Mouse (Mus musculus): ENCODE results near the gene Ski. TPM values are rescaled to one million over a fixed set of nuclear protein-coding genes. Genes with fewer than 3 reads are reported as not detected.

The Ski gene
- polyA plus RNA-seq, 1 experiment from 2014 or later: 14.6 TPM

DNA sequence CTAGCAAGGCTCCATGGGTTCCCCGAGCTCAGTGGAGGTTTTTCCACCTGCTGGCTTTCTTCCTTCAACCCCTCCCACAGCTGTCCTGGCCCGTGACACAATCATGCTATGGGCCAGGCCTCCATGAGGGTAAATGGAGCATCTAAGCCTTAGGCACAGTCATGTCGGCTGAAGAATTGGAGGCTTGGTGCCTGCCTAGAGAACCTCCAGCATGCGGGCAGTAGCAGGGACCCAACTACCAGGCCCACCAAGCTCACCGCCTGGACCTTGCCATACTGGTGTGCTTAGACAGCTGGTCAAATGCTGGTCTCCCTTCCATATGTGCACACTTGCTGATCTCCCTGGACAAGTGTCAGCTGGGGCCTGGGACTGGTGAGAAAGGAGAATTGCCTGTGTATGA is 3.5 kb upstream of the Ski start:
- H3K36me3 ChIP-seq (ENCODE audit: control insufficient read depth, insufficient read depth, low read length): no peaks in the 10 kb centered on the region
- no peaks in the 10 kb centered on the region for H3K27me3 ChIP-seq (ENCODE audit: control insufficient read depth, insufficient read depth, low read length)
- no peak overlapping the region for H3K27ac ChIP-seq (ENCODE audit: low read depth, low read length)
- no peaks in the 10 kb centered on the region for H3K9me3 ChIP-seq (replicated peaks; ENCODE audit: control insufficient read depth, low read length)
- ATAC-seq (replicated peaks; ENCODE audit: insufficient number of reproducible peaks, low FRiP score, low TSS enrichment): no peak
- H3K4me2 ChIP-seq: no peak overlapping the region
- no peak overlapping the region for H3K4me3 ChIP-seq (ENCODE audit: low read depth, low read length)
- peaks cover 7% of the 10 kb centered on the region for H3K4me1 ChIP-seq (ENCODE audit: control insufficient read depth, insufficient read depth, low read length)
- 77% methylated on average over 5 of the region's 5 CpGs for WGBS (ENCODE audit: insufficient replicate concordance)
- no peak overlapping the region for H3K9ac ChIP-seq (ENCODE audit: low read depth, low read length)

DNA sequence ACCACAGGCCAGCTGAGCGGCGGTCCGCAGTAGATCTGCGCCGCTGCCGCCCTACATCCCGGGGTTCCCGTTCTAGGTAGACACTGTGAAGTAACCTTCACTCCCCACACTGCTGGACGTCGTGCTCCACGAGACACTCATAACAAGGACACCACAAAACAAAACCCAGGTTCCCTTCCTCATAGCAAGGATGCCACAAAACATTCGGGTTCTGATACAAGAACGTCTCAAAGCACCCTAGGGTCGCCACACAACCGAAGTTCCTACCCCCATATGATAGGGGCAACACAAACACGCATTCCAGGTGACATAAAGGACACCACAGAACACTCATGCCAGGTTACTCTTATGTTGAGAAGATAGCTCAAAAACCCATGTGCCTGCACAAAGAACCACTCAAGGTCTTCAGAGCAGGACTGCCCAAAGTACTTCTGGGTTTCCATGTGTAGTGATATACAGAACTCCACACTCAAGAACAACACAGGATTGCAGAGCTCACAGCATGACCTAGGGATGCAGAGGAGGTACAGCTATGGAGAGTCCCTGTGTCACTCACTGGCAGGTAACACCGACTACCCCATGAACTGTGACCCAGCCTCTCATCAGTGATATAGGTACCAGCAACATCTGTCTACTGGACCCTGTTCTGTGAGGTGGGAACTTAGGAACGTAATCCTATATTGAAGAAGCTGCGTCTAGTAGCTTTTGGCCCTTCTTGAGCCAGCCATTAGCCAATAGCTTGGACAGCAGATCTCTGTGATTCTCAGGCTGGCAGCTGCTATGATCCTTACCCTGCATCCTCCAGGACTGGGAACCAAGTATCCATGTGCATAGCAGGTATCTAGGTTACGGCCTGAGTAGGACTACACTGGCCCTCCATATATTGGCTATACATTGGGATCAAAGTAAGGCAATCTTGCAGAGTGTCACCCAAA is 1.5 kb upstream of the Ski start:
- Histone ChIP-seq H3K36me3 (ENCODE audit: control insufficient read depth, insufficient read depth, low read length) (no peaks in the 10 kb centered on the region), H3K27me3 (ENCODE audit: control insufficient read depth, insufficient read depth, low read length) (no peaks in the 10 kb centered on the region), H3K4me2 (peak overlapping the region; percentile 73), H3K4me3 (ENCODE audit: low read depth, low read length) (peak overlapping the region; percentile 94), H3K9me3 (replicated peaks; ENCODE audit: control insufficient read depth, low read length) (no peaks in the 10 kb centered on the region), H3K9ac (ENCODE audit: low read depth, low read length) (peak overlapping the region; percentile 91), H3K4me1 (ENCODE audit: control insufficient read depth, insufficient read depth, low read length) (peaks cover 27% of the 10 kb centered on the region), H3K27ac (ENCODE audit: low read depth, low read length) (peak overlapping the region; percentile 97)
- 33% methylated on average over 20 of the region's 20 CpGs for WGBS (ENCODE audit: insufficient replicate concordance)
- ATAC-seq (replicated peaks; ENCODE audit: insufficient number of reproducible peaks, low FRiP score, low TSS enrichment): no peak

DNA sequence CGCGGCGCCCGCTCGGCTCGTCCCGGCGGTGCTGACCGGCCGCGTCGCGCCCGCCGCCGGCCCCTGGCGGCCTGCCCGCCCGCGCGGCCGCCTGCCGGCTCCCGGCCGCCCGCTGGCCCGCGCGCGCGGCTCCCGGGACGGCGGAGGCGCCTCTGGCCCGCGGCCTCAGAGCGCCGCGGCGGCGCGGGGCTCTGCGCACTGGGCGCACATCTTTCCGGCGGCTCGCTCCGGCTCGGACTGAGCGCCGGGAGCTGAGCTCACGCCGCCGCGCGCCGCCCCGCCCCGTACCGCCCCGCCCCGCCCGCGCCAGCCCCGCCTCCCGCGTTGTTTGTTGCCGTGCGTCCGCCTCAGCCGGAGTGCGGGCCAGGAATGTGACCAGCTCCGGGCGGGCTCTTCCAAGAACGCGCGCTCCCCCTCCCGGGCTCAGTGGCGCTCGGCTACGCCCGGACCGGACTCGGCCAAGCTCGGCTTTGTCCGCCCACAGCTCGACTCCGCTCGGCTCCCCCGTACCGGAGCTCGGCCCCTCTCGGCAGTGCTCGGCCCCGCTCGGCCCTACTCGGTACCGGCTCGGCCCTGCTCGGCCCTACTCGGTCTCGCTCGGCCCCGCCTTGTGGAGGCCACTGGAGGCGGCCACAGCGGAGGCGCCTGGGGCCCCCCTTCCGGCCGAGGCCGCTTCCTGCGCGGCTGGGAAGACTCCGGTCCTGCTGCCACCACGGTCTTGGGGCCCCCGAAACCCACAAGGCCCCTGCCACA is 625 bp upstream of the Ski start:
- Histone ChIP-seq H3K9me3 (replicated peaks; ENCODE audit: control insufficient read depth, low read length) (no peaks in the 10 kb centered on the region), H3K36me3 (ENCODE audit: control insufficient read depth, insufficient read depth, low read length) (no peaks in the 10 kb centered on the region), H3K4me3 (ENCODE audit: low read depth, low read length) (peak overlapping the region; percentile 94), H3K4me2 (peak overlapping the region; percentile 83), H3K27ac (ENCODE audit: low read depth, low read length) (peak overlapping the region; percentile 97), H3K4me1 (ENCODE audit: control insufficient read depth, insufficient read depth, low read length) (peaks cover 35% of the 10 kb centered on the region), H3K9ac (ENCODE audit: low read depth, low read length) (peak overlapping the region; percentile 91), H3K27me3 (ENCODE audit: control insufficient read depth, insufficient read depth, low read length) (no peaks in the 10 kb centered on the region)
- under 1% methylated on average over 52 of the region's 116 CpGs for WGBS (ENCODE audit: insufficient replicate concordance)
- ATAC-seq (replicated peaks; ENCODE audit: insufficient number of reproducible peaks, low FRiP score, low TSS enrichment): peak; percentile 98

DNA sequence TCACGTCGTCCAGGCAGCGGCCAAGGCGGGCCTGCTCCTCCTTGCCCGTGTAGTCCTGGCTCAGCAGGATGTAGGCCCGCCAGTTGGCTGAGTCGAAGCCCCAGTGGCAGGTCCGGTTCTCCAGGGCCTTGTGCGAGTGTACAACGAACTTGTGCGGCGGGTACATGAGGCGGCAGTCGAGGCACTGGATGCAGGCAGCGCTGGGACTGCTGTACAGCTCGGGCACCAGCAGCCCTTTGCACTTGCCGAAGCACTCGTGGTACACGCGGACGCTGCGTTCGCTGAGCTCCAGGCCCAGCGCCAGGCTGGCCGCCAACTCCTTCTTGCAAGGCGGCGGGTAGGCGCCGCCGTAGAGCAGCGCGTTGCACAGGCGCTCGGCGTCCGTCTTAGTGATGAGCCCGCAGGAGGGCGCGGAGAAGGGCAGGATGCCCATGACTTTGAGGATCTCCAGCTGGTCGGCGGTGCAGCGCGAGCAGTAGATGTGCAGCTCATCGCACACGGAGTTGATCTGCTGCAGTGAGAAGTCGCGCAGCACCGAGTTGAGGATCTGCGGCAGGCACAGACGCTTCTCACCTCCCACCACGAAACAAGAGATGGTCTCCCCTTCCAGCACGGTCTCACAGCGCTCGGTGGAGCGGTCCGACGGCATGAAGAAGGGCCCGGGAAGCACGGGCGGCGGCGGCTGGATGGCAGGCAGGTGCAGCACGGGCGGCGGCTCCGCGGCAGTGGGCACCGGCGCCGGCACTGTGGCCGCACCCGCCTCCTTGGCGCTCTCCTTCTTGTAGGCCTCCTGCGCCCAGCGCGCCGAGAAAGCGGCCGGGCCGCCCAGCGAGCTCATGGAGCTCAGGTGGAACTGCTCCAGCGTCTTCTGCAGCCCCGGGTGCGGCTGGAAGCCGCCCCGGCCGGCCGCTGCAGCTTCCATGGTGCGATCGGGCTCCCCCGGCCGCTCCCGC is 517 bp downstream of the Ski start:
- Histone ChIP-seq H3K9me3 (replicated peaks; ENCODE audit: control insufficient read depth, low read length) (no peaks in the 10 kb centered on the region), H3K4me3 (ENCODE audit: low read depth, low read length) (peak overlapping the region; percentile 94), H3K4me1 (ENCODE audit: control insufficient read depth, insufficient read depth, low read length) (peaks cover 47% of the 10 kb centered on the region), H3K36me3 (ENCODE audit: control insufficient read depth, insufficient read depth, low read length) (no peaks in the 10 kb centered on the region), H3K27me3 (ENCODE audit: control insufficient read depth, insufficient read depth, low read length) (no peaks in the 10 kb centered on the region), H3K27ac (ENCODE audit: low read depth, low read length) (peak overlapping the region; percentile 69), H3K9ac (ENCODE audit: low read depth, low read length) (peak overlapping the region; percentile 91), H3K4me2 (peak overlapping the region; percentile 83)
- WGBS (ENCODE audit: insufficient replicate concordance): under 1% methylated on average over 82 of the region's 93 CpGs
- ATAC-seq (replicated peaks; ENCODE audit: insufficient number of reproducible peaks, low FRiP score, low TSS enrichment): no peak

DNA sequence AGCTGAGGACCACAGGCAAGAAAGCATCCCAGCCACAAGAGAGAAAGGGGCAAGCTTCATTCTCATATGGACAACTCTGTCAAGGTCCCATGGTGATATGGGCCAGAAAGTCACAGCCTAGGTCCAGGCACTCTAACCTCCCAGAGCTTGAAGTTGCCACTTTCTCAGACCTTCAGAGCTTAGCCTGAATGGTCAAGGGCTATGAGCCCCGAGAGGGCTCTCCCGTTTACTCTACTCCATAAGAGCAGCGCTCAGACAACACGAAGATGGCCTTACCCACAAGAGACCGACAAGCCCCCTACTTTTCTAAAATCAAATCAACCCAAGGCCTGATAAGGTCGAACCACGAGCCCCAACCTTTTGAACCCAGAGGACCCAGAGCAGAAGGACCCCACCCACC is 1.3 kb downstream of the Ski start:
- H3K9me3 ChIP-seq (replicated peaks; ENCODE audit: control insufficient read depth, low read length): no peaks in the 10 kb centered on the region
- H3K4me1 ChIP-seq (ENCODE audit: control insufficient read depth, insufficient read depth, low read length): peaks cover 55% of the 10 kb centered on the region
- no peaks in the 10 kb centered on the region for H3K27me3 ChIP-seq (ENCODE audit: control insufficient read depth, insufficient read depth, low read length)
- H3K36me3 ChIP-seq (ENCODE audit: control insufficient read depth, insufficient read depth, low read length): no peaks in the 10 kb centered on the region
- peak overlapping the region; percentile 69; the same call in 1 of the 2 replicates for H3K27ac ChIP-seq (ENCODE audit: low read depth, low read length)
- H3K4me2 ChIP-seq: peak overlapping the region; percentile 83
- peak overlapping the region; percentile 94 for H3K4me3 ChIP-seq (ENCODE audit: low read depth, low read length)
- peak overlapping the region; percentile 91 for H3K9ac ChIP-seq (ENCODE audit: low read depth, low read length)
- 1% methylated on average over 7 of the region's 7 CpGs for WGBS (ENCODE audit: insufficient replicate concordance)
- no peak for ATAC-seq (replicated peaks; ENCODE audit: insufficient number of reproducible peaks, low FRiP score, low TSS enrichment)

DNA sequence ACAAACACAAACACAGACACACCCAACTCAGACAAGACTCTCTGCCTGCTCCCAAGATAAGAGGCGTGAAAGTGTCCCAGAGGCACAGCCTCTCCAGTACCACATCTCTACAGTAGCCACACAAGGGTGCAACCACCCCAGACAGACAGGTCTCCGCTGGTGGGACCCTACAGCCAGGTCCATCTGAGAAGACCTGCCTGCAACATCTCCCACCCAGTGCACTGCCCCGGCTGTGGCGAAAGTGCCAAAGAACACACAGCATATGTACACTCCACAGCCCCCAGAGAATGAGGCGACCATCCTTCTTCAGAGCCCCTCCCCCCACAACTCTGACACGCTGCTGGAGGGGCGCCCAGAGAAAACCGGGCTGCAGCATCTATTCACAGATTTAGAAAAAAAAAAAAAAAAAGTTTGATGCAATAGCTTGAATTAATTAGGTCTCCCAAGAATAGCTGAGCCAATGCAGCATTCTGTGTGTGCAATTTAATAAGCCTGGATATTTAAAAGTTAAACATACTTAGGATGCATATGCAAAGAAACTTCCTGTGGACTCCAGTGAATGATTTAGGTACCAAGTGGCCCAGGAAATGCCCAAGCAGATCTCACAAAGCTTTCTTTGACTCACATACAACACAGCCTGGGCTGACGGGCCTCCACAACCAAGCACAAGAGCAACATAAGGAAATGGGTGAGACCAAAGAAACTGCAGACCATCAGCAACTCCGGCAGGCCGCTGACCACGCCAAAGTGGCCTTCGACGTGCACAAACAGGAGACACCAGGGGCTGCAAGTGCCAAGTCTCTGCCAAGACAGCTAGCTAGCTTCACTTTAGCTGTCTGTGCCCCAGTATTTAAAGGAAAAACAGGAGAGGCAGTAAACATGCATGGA is 1.9 kb downstream of the Ski start:
- H3K36me3 ChIP-seq (ENCODE audit: control insufficient read depth, insufficient read depth, low read length): no peaks in the 10 kb centered on the region
- H3K27ac ChIP-seq (ENCODE audit: low read depth, low read length): peak overlapping the region; percentile 69; the same call in 1 of the 2 replicates
- no peaks in the 10 kb centered on the region for H3K9me3 ChIP-seq (replicated peaks; ENCODE audit: control insufficient read depth, low read length)
- 11% methylated on average over 14 of the region's 14 CpGs for WGBS (ENCODE audit: insufficient replicate concordance)
- H3K4me1 ChIP-seq (ENCODE audit: control insufficient read depth, insufficient read depth, low read length): peaks cover 61% of the 10 kb centered on the region
- H3K4me3 ChIP-seq (ENCODE audit: low read depth, low read length): peak overlapping the region; percentile 94
- H3K9ac ChIP-seq (ENCODE audit: low read depth, low read length): peak overlapping the region; percentile 91
- no peaks in the 10 kb centered on the region for H3K27me3 ChIP-seq (ENCODE audit: control insufficient read depth, insufficient read depth, low read length)
- peak overlapping the region; percentile 83 for H3K4me2 ChIP-seq
- no peak for ATAC-seq (replicated peaks; ENCODE audit: insufficient number of reproducible peaks, low FRiP score, low TSS enrichment)

DNA sequence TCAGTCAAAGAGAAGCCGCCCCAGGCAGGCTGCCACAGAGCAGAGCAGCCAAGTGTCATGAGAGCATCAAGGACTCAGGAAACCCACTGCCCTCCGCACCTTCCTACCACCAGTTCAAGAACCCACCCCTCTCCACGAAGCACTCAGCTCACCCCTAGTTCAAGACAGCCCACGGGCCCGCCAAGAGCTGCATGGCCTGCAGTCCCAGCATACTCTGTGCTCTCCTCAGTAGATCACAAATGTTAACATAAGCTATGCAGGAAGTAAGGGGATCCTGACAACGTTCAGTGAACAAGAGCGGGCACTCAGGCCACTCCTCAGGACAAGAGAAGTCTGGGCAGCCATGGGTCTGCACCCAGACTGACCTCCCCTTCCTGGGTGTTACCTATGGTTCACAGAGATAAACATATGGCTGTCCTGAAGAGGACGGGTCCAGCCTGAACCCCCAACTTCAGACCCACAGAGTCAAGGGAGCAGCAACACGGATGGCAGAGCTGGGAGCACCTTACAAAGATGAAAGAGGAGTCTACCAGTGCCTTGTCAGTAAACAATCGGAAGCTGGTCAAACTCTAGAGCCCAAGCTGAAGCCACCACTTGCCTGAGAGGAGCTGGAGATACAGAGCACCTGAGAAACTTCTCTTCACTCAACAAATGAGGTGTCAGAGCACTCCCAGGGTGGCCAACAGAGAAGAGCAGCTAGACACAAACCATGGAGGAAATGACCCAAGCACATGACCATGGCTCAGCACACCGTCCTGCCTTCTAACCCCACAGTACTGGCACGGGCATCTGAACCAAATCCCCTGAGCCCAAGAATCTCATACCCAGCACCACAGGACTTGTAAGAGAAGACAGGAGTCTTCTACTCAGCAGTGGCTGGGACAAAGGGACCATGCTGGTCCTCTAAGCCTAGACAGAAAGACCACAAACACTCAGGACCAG is 2.9 kb downstream of the Ski start:
- H3K4me3 ChIP-seq (ENCODE audit: low read depth, low read length): peak overlapping the region; percentile 94
- peak overlapping the region; percentile 83 for H3K4me2 ChIP-seq
- H3K4me1 ChIP-seq (ENCODE audit: control insufficient read depth, insufficient read depth, low read length): peaks cover 70% of the 10 kb centered on the region
- no peaks in the 10 kb centered on the region for H3K9me3 ChIP-seq (replicated peaks; ENCODE audit: control insufficient read depth, low read length)
- peak overlapping the region; percentile 91 for H3K9ac ChIP-seq (ENCODE audit: low read depth, low read length)
- H3K27me3 ChIP-seq (ENCODE audit: control insufficient read depth, insufficient read depth, low read length): no peaks in the 10 kb centered on the region
- H3K27ac ChIP-seq (ENCODE audit: low read depth, low read length): 0 out of 2 replicates have a peak overlapping the region, but pooled peaks have one; percentile 1
- no peaks in the 10 kb centered on the region for H3K36me3 ChIP-seq (ENCODE audit: control insufficient read depth, insufficient read depth, low read length)
- WGBS (ENCODE audit: insufficient replicate concordance): 43% methylated on average over 12 of the region's 12 CpGs
- ATAC-seq (replicated peaks; ENCODE audit: insufficient number of reproducible peaks, low FRiP score, low TSS enrichment): no peak
